Mouse (Mus musculus) liver, adult (tissue): ENCODE measurements around the gene Tnrc6c.

ENCODE experiments used
- GATA4 ChIP-seq: IDR thresholded peaks from 2 replicates; pipeline ENCODE4 v1.6.1; 2014; ENCODE audit warnings: mild to moderate bottlenecking, low read length; ENCODE audit not compliant: insufficient replicate concordance

The Tnrc6c gene

GRCm38 (mm10) chr11:117627060-117627562 lies 27.0 kb upstream of the Tnrc6c start:
- no peak for TF ChIP-seq GATA4

GRCm38 (mm10) chr11:117627746-117628311 lies 26.3 kb upstream of the Tnrc6c start:
- TF ChIP-seq GATA4, result no peak

- no peak for TF ChIP-seq GATA4
These were observed 25.7 kb upstream of the Tnrc6c start for GRCm38 (mm10) chr11:117628312-117628779.

GRCm38 (mm10) chr11:117629865-117630264 lies 24.2 kb upstream of the Tnrc6c start:
- no peak for TF ChIP-seq GATA4

GRCm38 (mm10) chr11:117630868-117631565 lies 23.1 kb upstream of the Tnrc6c start:
- TF ChIP-seq GATA4, result no peak

- TF ChIP-seq GATA4, result no peak
These were observed 20.8 kb upstream of the Tnrc6c start for GRCm38 (mm10) chr11:117633310-117633709.

- TF ChIP-seq GATA4, result no peak
These were observed 15.7 kb upstream of the Tnrc6c start for GRCm38 (mm10) chr11:117638386-117638785.

- TF ChIP-seq GATA4, result no peak
These were observed 15.3 kb upstream of the Tnrc6c start for GRCm38 (mm10) chr11:117638809-117639208.

GRCm38 (mm10) chr11:117639331-117639970 lies 14.6 kb upstream of the Tnrc6c start:
- TF ChIP-seq GATA4, result no peak

GRCm38 (mm10) chr11:117642181-117642580 lies 11.9 kb upstream of the Tnrc6c start:
- no peak for TF ChIP-seq GATA4

- TF ChIP-seq GATA4, result no peak
These were observed 10.8 kb upstream of the Tnrc6c start for GRCm38 (mm10) chr11:117643240-117643639.

- TF ChIP-seq GATA4, result no peak
These were observed 7.3 kb upstream of the Tnrc6c start for GRCm38 (mm10) chr11:117646786-117647185.

- TF ChIP-seq GATA4, result no peak
These were observed 6.1 kb upstream of the Tnrc6c start for GRCm38 (mm10) chr11:117648005-117648404.

GRCm38 (mm10) chr11:117650721-117651644 lies 3.1 kb upstream of the Tnrc6c start:
- TF ChIP-seq GATA4, result no peak

GRCm38 (mm10) chr11:117652907-117653306 lies 1.2 kb upstream of the Tnrc6c start:
- TF ChIP-seq GATA4, result no peak
